Mouse (Mus musculus) frontal cortex, postnatal 10 days (tissue): ENCODE measurements at regions not wholly inside any gene's neighbourhood (a gene's known extent, or its start where the extent isn't known, plus 50 kb on each side); places are given as distances from the start of the nearest gene placed in this dataset.
"Not testable (repeated sequence)": the region's sequence is repeated elsewhere in the genome, so short reads cannot be mapped to it uniquely, and the experiment has no call there.

Source experiments
- DNase-seq, 2 experiments: peaks; one replicate each; pipeline ENCODE4 v3.0.0; 2022; ENCODE audit warnings: low spot score in 2 of 2, mixed read lengths in 1 of 2

- no peak for DNase-seq
Measured at GRCm38 (mm10) chr11:94882687-94883383, 53.2 kb upstream of the Col1a1 start.

GRCm38 (mm10) chr11:94881982-94882686, 53.9 kb upstream of the Col1a1 start:
- no peak for DNase-seq

- DNase-seq, result no peak
Measured at GRCm38 (mm10) chr11:94880896-94881840, 54.9 kb upstream of the Col1a1 start.

GRCm38 (mm10) chr11:94876707-94877106, 59.3 kb upstream of the Col1a1 start:
- DNase-seq, result no peak

GRCm38 (mm10) chr11:94875026-94875425, 61.0 kb upstream of the Col1a1 start:
- no peak for DNase-seq

- DNase-seq, result no peak
Measured at GRCm38 (mm10) chr11:94874155-94874561, 61.9 kb upstream of the Col1a1 start.

- no peak for DNase-seq
Measured at GRCm38 (mm10) chr11:94873693-94874092, 62.3 kb upstream of the Col1a1 start.

- peak; percentile 37 to 46 for DNase-seq
Measured at GRCm38 (mm10) chr11:94872921-94873320, 63.1 kb upstream of the Col1a1 start.

GRCm38 (mm10) chr11:94870341-94870740, 65.7 kb upstream of the Col1a1 start:
- peak in 1 of 2 experiments; percentile 33 for DNase-seq

- DNase-seq, result not testable (repeated sequence)
Measured at GRCm38 (mm10) chr11:94869866-94870265, 66.2 kb upstream of the Col1a1 start.

- DNase-seq, result peak in 1 of 2 experiments; percentile 59
Measured at GRCm38 (mm10) chr11:94866176-94866967, 69.7 kb upstream of the Col1a1 start.

- DNase-seq, result no peak
Measured at GRCm38 (mm10) chr11:94850129-94850528, 67.6 kb upstream of the Tmem92 start.

GRCm38 (mm10) chr11:94839133-94839532, 56.6 kb upstream of the Tmem92 start:
- no peak for DNase-seq

- DNase-seq, result no peak
Measured at GRCm38 (mm10) chr11:94838140-94838539, 55.6 kb upstream of the Tmem92 start.

- no peak for DNase-seq
Measured at GRCm38 (mm10) chr11:94836347-94836746, 53.8 kb upstream of the Tmem92 start.

- peak in 1 of 2 experiments; percentile 47 for DNase-seq
Measured at GRCm38 (mm10) chr11:94832246-94832985, 49.9 kb upstream of the Tmem92 start.
